Mouse (Mus musculus): ENCODE results near the gene 5031439G07Rik. TPM values are rescaled to one million over a fixed set of nuclear protein-coding genes. Genes with fewer than 3 reads are reported as not detected.
A peak's percentile ranks its signal among the peaks of the same experiment; 100 is the strongest.
"Not testable (repeated sequence)": the region's sequence is repeated elsewhere in the genome, so short reads cannot be mapped to it uniquely, and the experiment has no call there.

Gene 5031439G07Rik
- polyA plus RNA-seq, 1 experiment from 2014 or later: 7.1 TPM

- Histone ChIP-seq H3K9me3 (ENCODE audit: low read length) (no peaks in the 10 kb centered on the region), H3K4me3 (ENCODE audit: low read length) (no peak overlapping the region), H3K36me3 (ENCODE audit: insufficient read depth, low read length) (no peaks in the 10 kb centered on the region), H3K4me1 (ENCODE audit: insufficient read depth, low read length) (no peaks in the 10 kb centered on the region), H3K27me3 (ENCODE audit: insufficient read depth, low read length) (no peaks in the 10 kb centered on the region), H3K27ac (ENCODE audit: low read length) (no peak overlapping the region), H3K9ac (replicated peaks; ENCODE audit: low read length) (no peak overlapping the region), H3K4me2 (replicated peaks; ENCODE audit: low read depth, low read length) (no peak overlapping the region)
- no peak for ATAC-seq (ENCODE audit: low FRiP score, low TSS enrichment)
- WGBS: 15% methylated on average over 7 of the region's 7 CpGs
Observed at GRCm38 (mm10) chr15:84898077-84898476, 90.3 kb downstream of the 5031439G07Rik start.

DNA sequence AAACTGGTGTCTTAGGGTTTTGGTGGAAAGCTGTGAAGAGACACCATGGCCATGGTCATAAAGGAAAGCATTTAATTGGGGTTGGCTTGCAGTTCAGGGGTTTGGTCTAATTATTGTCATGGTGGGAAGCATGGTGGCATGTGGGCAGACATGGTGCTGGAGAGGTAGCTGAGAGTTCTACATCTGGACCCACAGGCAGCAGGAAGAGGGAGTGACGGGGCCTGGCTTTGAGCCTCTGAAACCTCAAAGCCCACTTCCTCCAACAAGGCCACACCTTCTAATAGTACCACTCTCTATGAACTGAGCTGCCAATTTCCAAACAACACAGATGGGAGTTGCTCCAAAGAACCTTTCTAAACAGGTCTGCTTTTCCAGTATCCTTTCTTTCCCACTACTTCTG, 91.7 kb downstream of the 5031439G07Rik start:
- no peaks in the 10 kb centered on the region for H3K9me3 ChIP-seq (ENCODE audit: low read length)
- no peak for ATAC-seq (ENCODE audit: low FRiP score, low TSS enrichment)
- WGBS: 74% methylated on average over 1 of the region's 1 CpGs

GRCm38 (mm10) chr15:84896216-84896615, 92.1 kb downstream of the 5031439G07Rik start:
- not testable (repeated sequence) for ATAC-seq (ENCODE audit: low FRiP score, low TSS enrichment); H3K9me3 ChIP-seq (ENCODE audit: low read length); H3K4me3 ChIP-seq (ENCODE audit: low read length); H3K4me1 ChIP-seq (ENCODE audit: insufficient read depth, low read length); H3K9ac ChIP-seq (replicated peaks; ENCODE audit: low read length); H3K27ac ChIP-seq (ENCODE audit: low read length); H3K4me2 ChIP-seq (replicated peaks; ENCODE audit: low read depth, low read length); H3K36me3 ChIP-seq (ENCODE audit: insufficient read depth, low read length); H3K27me3 ChIP-seq (ENCODE audit: insufficient read depth, low read length)
- 74% methylated on average over 10 of the region's 10 CpGs for WGBS

More for the DNA sequence above, 91.7 kb downstream of the 5031439G07Rik start:
- H3K4me1 ChIP-seq (ENCODE audit: insufficient read depth, low read length): no peaks in the 10 kb centered on the region
- H3K27me3 ChIP-seq (ENCODE audit: insufficient read depth, low read length): no peaks in the 10 kb centered on the region
- no peak overlapping the region for H3K4me2 ChIP-seq (replicated peaks; ENCODE audit: low read depth, low read length)
- no peak overlapping the region for H3K9ac ChIP-seq (replicated peaks; ENCODE audit: low read length)
- H3K27ac ChIP-seq (ENCODE audit: low read length): no peak overlapping the region
- no peaks in the 10 kb centered on the region for H3K36me3 ChIP-seq (ENCODE audit: insufficient read depth, low read length)
- H3K4me3 ChIP-seq (ENCODE audit: low read length): no peak overlapping the region

Small RNA genes within 50 kb of the gene (microRNA-seq; reads per million reads assigned to microRNA genes)
- 13.0 reads per million, percentile 33 among the genes with 10 or more reads in this experiment for gene Mir1249

Other genes starting within 250 kb of the 5031439G07Rik start
- gene Phf21b, start 132.5 kb downstream of the 5031439G07Rik start, polyA plus RNA-seq (2015; fragmentation: Nextera tagmentation; extraction: Ambion mirVana): 0.19 and 0.49 TPM in 2 replicates
- 0.50 and 0.95 TPM in 2 replicates for gene Gm29666, start 68.5 kb downstream of the 5031439G07Rik start, polyA plus RNA-seq (2015; fragmentation: Nextera tagmentation; extraction: Ambion mirVana)
- 40.6 and 42.8 TPM in 2 replicates for gene Nup50, start 65.1 kb downstream of the 5031439G07Rik start, polyA plus RNA-seq (2015; fragmentation: Nextera tagmentation; extraction: Ambion mirVana)
- gene Upk3a, start 28.6 kb upstream of the 5031439G07Rik start, polyA plus RNA-seq (2015; fragmentation: Nextera tagmentation; extraction: Ambion mirVana): 65.9 and 74.8 TPM in 2 replicates
- gene Fam118a, start 40.4 kb upstream of the 5031439G07Rik start, polyA plus RNA-seq (2015; fragmentation: Nextera tagmentation; extraction: Ambion mirVana): 23.3 and 23.9 TPM in 2 replicates
- gene Smc1b, start 143.4 kb upstream of the 5031439G07Rik start, polyA plus RNA-seq (2015; fragmentation: Nextera tagmentation; extraction: Ambion mirVana): 0.21 and 0.24 TPM in 2 replicates
- 0.30 and 0.40 TPM in 2 replicates for gene Ribc2, start 143.5 kb upstream of the 5031439G07Rik start, polyA plus RNA-seq (2015; fragmentation: Nextera tagmentation; extraction: Ambion mirVana)
- 202 and 212 TPM in 2 replicates for gene Fbln1, start 217.4 kb upstream of the 5031439G07Rik start, polyA plus RNA-seq (2015; fragmentation: Nextera tagmentation; extraction: Ambion mirVana)

Measured in kidney, embryonic 16.5 days (tissue).